Mouse (Mus musculus) ES-Bruce4 (cell line): Measurements from ENCODE around the gene Eif4a3. TPM values are rescaled to one million over a fixed set of nuclear protein-coding genes. Genes with fewer than 3 reads are reported as not detected.
"Not testable (repeated sequence)": the region's sequence is repeated elsewhere in the genome, so short reads cannot be mapped to it uniquely, and the experiment has no call there.

ENCODE experiments used
- H3K27ac ChIP-seq: 2 replicates; pipeline ENCODE4 v1.5.1; 2012; ENCODE audit warnings: low read length, inconsistent platforms; ENCODE audit not compliant: insufficient read depth
- H3K27me3 ChIP-seq: 2 replicates; pipeline ENCODE4 v1.6.1; 2012; ENCODE audit warnings: mild to moderate bottlenecking, low read length, inconsistent platforms; ENCODE audit not compliant: control insufficient read depth, poor library complexity, insufficient read depth, severe bottlenecking
- H3K36me3 ChIP-seq: 2 replicates; pipeline ENCODE4 v1.6.1; 2012; ENCODE audit warnings: inconsistent platforms, mild to moderate bottlenecking, low read length, moderate library complexity; ENCODE audit not compliant: control insufficient read depth, poor library complexity, insufficient read depth, severe bottlenecking
- H3K4me1 ChIP-seq: one replicate; pipeline ENCODE4 v1.8.1; 2011; ENCODE audit warnings: low read length; ENCODE audit not compliant: control insufficient read depth, insufficient read depth
- H3K4me3 ChIP-seq: 2 replicates; pipeline ENCODE4 v1.5.1; 2011; ENCODE audit warnings: low read depth, mild to moderate bottlenecking, low read length
- H3K9ac ChIP-seq: 2 replicates; pipeline ENCODE4 v1.6.1; 2012; ENCODE audit warnings: low read depth, mild to moderate bottlenecking, inconsistent platforms; ENCODE audit not compliant: poor library complexity, severe bottlenecking
- H3K9me3 ChIP-seq: replicated peaks from 2 replicates; pipeline ENCODE4 v1.6.1; 2012; ENCODE audit warnings: mild to moderate bottlenecking, low read length, inconsistent platforms; ENCODE audit not compliant: control insufficient read depth, poor library complexity, insufficient read depth, severe bottlenecking
- CTCF ChIP-seq: IDR thresholded peaks from one replicate; pipeline ENCODE4 v1.8.1; 2011; ENCODE audit warnings: low read depth, low read length
- EP300 ChIP-seq: IDR thresholded peaks from 2 replicates; pipeline ENCODE4 v1.6.1; 2011; ENCODE audit warnings: low read depth, low read length; ENCODE audit not compliant: insufficient read depth
- POLR2A ChIP-seq: IDR thresholded peaks from one replicate; pipeline ENCODE4 v1.8.1; 2011; ENCODE audit warnings: low read length; ENCODE audit not compliant: insufficient read depth
- polyA plus RNA-seq: library from polyadenylated mRNA; stranded (reverse); fragments of >200 nt; gene quantifications from 2 replicates; pipeline ENCODE4 v1.2.4, GENCODE M21; 2011; ENCODE audit warnings: low read depth; ENCODE audit not compliant: missing spikeins, insufficient read depth, insufficient read length

Eif4a3 gene
- polyA plus RNA-seq, 1 experiment: 257 TPM

DNA sequence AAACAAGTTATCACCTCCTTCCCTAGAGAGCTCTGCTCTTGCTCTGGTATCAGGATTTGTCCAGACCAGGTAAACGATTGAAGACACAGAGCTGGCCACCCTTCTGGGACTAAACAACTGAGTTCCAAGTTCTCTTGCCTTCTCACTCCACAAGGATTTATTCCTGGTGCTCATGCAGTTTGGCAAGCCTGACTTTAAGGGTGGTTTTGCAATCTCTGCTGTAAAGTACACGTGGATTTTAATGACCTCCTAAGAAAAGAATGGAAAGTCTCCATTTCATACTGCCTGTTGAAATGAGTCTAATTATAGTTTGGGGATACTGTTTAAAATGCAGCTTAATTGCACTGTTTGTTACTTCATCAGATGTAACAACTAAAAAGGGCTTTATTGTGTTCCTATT is 1.1 kb upstream of the Eif4a3 start:
- Histone ChIP-seq H3K4me3 (no peak overlapping the region), H3K27me3 (no peaks in the 10 kb centered on the region), H3K36me3 (peaks cover 22% of the 10 kb centered on the region), H3K4me1 (no peaks in the 10 kb centered on the region), H3K9ac (peak overlapping the region; percentile 93; the same call in 1 of the 2 replicates), H3K27ac (no peak overlapping the region), H3K9me3 (no peaks in the 10 kb centered on the region)
- TF ChIP-seq POLR2A (no peak), CTCF (no peak), EP300 (no peak)

DNA sequence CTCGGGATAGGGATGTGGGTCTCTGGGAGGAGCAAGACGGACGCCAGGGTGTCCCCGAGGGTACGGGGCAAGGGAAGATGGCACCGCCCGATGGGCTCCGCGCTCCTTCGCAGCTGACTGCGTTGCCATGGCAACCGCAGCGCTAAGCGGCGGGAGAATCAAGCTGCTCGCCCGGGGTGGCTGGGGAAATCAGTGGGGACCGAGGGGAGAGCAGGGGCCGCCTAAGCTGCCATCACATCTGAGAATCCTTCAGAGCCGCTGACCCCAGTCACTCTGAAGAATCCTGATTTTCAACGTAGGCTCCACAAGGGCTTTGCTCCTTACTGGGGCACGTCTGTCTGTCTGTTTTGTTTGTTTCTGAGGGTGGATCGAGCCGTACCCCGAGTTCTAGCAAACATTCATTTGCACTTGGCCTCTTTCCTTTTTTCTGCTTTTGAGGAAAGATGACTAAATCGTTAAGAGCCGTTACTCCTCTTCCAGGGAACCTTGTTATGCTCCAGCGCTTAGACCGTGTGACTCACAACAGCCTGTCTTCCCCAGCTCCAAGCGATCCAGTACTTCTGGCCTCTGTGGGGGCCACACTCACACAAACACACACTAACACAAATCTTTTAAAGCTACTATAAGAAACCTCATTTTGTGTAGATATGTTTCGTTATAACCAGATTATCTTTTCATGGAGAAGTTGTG is 502 bp upstream of the Eif4a3 start:
- Histone ChIP-seq H3K4me1 (no peaks in the 10 kb centered on the region), H3K27ac (peak overlapping the region; percentile 28; the same call in 1 of the 2 replicates), H3K36me3 (peaks cover 27% of the 10 kb centered on the region), H3K27me3 (no peaks in the 10 kb centered on the region), H3K9ac (peak overlapping the region; percentile 93), H3K4me3 (peak overlapping the region; percentile 87), H3K9me3 (no peaks in the 10 kb centered on the region)
- TF ChIP-seq EP300: no peak
- no peak for TF ChIP-seq CTCF
- no peak for TF ChIP-seq POLR2A

DNA sequence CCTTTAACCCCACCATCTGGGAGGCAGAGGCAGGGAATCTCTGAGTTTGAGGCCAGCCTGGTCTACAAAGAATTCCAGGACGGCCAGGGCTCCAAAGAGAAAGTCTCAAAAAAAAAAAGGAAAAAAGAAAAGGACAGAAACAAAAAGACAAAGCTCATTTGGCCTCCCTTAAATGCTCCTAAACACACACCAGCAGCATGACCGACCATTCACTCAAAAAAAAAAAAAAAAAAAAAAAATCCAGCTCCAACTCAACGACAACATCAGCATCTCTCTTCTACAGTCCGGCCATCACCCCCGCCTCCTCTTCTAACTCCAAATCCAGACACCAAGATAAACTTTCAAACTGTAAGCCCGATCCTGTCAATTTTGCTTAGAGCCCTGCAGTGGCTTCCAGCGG is 972 bp downstream of the Eif4a3 start:
- H3K27ac ChIP-seq: no peak overlapping the region

DNA sequence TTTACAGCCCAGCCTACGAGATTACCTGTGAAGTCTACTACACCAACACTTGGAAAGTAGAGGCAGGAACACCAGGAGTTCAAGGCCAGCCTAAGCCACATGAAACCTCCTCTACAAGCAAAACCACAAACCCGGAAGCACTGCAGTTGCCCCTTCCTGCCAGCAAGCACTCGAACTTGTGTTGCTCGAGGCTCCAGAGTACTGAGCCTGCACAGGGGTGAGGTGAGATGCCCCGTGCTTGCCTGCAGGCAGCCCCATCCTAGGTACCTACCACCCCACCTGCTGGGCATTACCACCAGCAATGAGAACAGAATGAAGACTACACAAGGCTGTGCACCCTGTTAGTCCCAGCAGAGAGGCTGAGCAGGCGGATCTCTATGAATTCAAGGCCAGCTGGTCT is 1.9 kb downstream of the Eif4a3 start:
- H3K27me3 ChIP-seq: no peaks in the 10 kb centered on the region
- peaks cover 51% of the 10 kb centered on the region for H3K36me3 ChIP-seq
- H3K9ac ChIP-seq: no peak overlapping the region
- H3K27ac ChIP-seq: no peak overlapping the region
- H3K4me3 ChIP-seq: no peak overlapping the region
- H3K9me3 ChIP-seq: no peaks in the 10 kb centered on the region
- TF ChIP-seq CTCF (no peak), POLR2A (no peak), EP300 (no peak)
- no peaks in the 10 kb centered on the region for H3K4me1 ChIP-seq

More for the DNA sequence above, 972 bp downstream of the Eif4a3 start:
- Histone ChIP-seq H3K36me3 (peaks cover 42% of the 10 kb centered on the region), H3K4me1 (no peaks in the 10 kb centered on the region), H3K9ac (peak overlapping the region; percentile 93), H3K4me3 (peak overlapping the region; percentile 83), H3K9me3 (no peaks in the 10 kb centered on the region), H3K27me3 (no peaks in the 10 kb centered on the region)
- TF ChIP-seq EP300 (no peak), CTCF (no peak), POLR2A (no peak)

DNA sequence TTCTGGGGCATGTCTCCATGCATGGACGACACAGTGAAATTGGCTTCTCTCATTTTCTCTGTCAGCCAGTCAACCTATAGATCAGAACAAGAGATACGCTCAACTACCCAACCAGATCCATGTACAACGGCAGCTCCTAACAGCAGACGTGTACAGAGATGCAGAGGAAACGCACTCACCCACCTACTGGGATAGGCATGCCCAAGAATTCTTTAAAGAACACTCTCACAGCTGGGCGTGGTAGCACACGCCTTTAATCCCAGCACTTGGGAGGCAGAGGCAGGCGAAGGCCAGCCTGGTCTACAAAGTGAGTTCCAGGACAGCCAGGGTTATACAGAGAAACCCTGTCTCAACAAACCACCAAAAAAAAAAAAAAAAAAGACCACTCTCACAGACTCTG is 7.0 kb downstream of the Eif4a3 start:
- not testable (repeated sequence) for H3K27me3 ChIP-seq

DNA sequence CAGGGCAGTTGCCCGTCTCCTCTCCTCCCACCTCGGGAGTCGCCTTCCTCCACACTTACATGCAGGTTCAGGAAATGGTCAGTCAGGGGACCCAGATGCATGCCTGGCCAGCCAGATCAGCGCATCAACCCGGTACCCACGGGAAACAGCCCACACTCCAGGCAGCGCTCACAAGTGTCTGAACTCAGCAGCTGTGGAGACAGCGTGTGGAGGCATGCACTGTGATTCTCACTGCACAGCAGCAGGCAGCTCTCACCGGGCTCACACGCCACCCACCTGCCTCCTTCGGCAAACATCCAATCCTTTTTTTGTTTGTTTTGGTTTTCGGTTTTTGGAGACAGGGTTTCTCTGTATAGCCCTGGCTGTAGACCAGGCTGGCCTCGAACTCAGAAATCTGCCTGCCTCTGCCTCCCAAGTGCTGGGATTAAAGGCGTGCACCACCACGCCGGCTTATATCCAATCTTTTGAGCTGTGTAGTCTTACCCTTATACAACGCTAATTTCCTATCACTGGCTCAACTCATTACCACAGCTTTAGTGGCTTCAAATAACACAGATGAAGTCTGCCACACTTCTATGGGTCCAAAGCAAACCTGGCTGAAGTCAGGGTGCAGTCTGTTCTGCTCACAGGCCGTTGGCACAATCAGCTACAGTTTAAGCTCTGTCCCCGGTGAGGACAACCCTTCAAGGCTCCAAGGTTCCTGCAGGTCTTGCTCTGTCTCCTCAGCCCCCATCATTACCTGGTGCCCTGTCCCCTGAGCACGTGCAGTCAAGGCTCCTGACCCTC is 12.5 kb downstream of the Eif4a3 start:
- Histone ChIP-seq H3K4me1 (no peaks in the 10 kb centered on the region), H3K4me3 (no peak overlapping the region), H3K9ac (no peak overlapping the region), H3K27ac (no peak overlapping the region), H3K27me3 (no peaks in the 10 kb centered on the region), H3K9me3 (no peaks in the 10 kb centered on the region), H3K36me3 (peaks cover 41% of the 10 kb centered on the region)
- TF ChIP-seq CTCF (no peak), POLR2A (no peak), EP300 (no peak)

More for the DNA sequence above, 7.0 kb downstream of the Eif4a3 start:
- not testable (repeated sequence) for H3K9ac ChIP-seq, H3K9me3 ChIP-seq, H3K4me1 ChIP-seq, H3K27ac ChIP-seq, H3K4me3 ChIP-seq
- peaks cover 91% of the 10 kb centered on the region for H3K36me3 ChIP-seq
